Mouse (Mus musculus) layer of hippocampus, postnatal 10 days (tissue): ENCODE measurements around the gene Gm281. TPM values are rescaled to one million over a fixed set of nuclear protein-coding genes. Genes with fewer than 3 reads are reported as not detected.
"Not testable (repeated sequence)": the region's sequence is repeated elsewhere in the genome, so short reads cannot be mapped to it uniquely, and the experiment has no call there.

Source experiments
- DNase-seq, 2 experiments: peaks; one replicate each; pipeline ENCODE4 v3.0.0; 2021; ENCODE audit warnings: low spot score in 2 of 2
- long read RNA-seq: library from polyadenylated mRNA; stranded (forward); transcript quantifications from one replicate; pipeline ENCODE4 v2.0.0, GENCODE M21; 2023
- total RNA-seq, 2 experiments: library from RNA; stranded (reverse); gene quantifications; 2 replicates each; pipeline ENCODE4 v1.2.3; 2021

Gene Gm281
- total RNA-seq: not detected
- long read RNA-seq: 0 reads

DNA sequence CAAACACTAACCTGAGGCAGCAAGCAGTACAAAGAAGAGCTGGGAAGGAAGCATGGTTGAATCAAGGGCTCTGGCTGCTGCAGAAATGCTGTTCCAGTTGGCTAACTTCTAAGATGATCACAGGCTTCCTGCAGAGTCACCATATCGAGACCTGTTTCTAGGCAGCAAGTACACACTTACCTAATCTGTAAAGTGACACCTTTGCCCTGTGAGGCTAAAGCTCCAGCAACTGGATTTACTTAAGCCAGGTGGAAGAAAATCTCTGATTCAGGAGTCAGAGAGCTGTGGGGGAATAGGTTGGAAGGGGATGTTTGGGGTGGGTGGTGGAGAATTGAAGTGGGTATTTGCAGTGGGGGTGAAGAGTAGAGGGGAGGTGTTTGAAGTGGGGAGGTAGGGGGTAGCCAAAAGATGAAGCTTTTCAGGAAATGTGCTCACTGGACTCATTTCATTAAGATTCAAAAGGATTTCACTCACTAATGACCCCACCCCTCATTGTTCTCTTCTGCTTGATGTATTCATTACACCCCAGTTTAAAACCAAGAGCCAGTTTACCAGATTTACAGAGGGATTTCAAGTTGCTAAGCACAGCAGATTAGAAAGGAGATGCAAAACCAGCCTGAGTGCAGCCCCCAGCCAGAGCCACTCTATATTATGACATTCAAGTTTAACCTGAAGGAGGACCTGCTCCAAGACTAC lies at the start of gene Gm281:
Gm281 (minus strand) TSS at position 92 of the 696 bp plus-strand sequence.
- DNase-seq: no peak

- DNase-seq: no peak
Measured at GRCm38 (mm10) chr14:13963527-13963926, 49.2 kb upstream of the Gm281 start.

DNA sequence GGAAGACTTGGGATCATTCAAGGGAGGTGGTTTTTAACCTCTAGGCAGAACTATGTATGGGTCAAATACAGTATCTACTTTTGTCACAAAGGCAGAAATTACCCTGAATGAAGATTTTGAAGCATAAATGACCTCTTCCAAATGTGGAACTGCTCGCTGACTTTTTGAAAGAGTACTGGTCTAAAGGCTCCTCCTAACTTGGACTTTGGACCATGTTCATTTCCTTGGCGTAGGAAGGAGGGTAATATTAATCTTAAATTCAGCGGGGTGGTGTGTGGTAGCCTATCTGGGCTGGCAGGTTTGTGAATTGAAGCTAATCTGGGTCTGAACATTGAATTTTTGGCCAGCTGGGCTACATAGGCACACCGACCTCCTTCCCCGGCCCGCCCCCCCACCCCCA lies 48.2 kb upstream of the Gm281 start:
- DNase-seq: no peak

DNA sequence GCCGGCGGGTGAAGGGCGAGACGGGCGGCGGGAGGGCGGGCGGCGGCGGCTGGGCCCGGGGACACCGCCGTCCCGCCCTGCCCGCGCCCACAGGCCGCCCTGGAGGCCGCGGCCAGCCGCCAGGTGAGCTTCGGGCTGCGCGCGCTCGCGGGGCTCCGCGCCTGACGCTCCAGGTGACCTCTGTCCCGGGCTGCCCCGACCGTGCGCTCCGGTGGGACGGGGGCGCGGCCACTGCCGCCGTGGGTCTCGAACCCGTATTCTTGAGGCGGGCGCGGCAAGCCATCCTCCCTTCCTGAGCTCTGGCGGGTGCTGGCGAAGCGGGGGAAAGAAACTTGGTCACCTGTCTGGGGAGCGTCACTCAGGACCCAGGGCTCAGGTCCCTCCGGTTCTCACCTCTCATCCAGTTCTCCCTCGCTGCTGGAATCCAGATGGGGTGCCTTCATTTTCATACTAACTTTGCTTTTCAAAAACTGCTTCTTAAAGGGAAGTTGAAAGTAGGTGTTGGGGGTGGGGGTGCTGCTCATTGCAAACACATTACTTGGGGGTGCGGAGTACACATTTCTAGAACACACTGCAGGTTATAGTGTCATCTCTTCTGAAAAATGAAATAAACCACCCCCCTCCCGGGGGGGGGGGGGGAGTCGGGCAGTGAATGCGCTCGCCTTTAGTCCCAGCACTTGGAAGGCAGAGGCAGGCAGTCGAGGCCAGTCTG lies 47.3 kb upstream of the Gm281 start, which contains the start of the genes Atxn7 and Thoc7:
Atxn7 (plus strand) TSS at position 40 of the 712 bp plus-strand sequence.
Thoc7 (minus strand) TSS at position 452 of the 712 bp plus-strand sequence.
- DNase-seq: peak; percentile 52 to 61

DNA sequence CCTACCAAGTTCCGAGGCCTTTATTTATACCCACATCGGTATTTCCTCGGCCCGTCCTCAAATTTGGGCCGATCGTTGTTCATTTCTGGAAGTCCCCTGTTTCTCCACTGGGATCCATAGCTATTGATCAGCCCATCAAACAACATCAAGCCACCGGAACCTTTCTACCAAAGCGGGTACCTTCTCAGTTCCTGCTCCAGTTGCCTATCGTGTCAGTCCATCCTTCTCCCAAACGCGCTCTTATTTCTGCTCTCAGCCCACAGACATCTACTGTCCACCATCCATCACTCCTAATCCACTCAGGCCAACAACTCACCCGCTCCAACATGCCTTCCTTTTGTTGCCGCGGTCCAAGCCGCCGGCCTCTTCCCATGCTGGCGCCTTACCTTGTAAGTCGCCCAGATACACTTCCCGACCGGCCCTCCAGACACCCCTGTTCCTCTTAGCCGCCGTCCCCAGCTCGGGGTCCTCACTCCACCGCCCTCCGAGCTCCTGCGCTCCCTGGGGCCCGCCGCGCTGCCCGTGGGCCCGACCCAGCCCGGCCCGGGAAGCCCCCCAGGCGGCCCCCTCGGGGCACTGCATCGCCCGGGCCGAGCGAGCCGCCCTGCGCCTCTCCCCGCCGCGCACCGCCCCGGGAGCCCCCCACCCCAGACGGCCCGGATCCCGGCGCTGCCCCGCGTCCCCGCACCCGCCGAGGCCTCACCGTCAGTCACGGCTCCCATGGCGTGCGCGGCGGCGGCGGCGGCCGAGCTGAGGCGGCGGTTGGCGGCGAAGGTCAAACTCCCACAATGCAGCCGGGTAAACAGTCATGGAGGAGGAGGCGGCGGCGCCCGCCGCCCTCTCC lies 46.4 kb upstream of the Gm281 start:
- DNase-seq: peak; percentile 68 to 75

DNA sequence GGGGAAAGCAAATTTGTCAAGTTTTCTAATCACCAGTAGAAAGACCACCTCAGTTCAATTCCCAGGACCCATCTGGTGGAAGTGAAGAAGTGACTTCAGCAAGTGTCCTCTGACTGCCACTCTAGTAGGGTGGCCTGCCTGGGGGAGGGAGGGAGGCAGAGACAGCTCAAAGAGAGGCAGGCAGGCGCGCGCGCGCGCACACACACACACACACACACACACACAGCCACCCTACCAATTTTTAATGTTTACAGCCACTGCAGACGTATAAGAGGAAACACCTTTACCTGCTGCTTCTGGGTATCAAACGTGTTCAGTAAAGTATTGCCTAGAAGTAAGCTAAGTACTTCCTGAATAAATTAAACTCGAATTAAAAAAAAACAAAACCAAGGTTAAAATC lies 45.8 kb upstream of the Gm281 start:
- DNase-seq: peak; percentile 15 to 33

DNA sequence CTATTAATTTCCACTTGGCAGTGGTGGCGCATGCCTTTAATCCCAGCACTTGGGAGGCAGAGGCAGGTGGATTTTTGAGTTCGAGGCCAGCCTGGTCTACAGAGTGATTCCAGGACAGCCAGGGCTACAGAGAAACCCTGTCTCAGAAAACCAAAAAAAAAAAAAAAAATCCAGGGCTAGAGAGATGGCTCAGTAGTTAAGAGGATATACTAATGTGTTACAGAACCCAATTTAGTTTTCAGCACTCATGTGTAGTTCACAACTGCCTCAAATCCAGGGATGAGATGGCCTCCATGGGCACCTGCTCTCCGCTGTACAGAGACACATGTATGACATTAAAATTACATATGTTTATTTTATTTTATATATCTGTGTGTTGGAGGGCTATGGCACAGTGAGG lies 37.9 kb upstream of the Gm281 start:
- not testable (repeated sequence) for DNase-seq

- peak; percentile 25 to 48 for DNase-seq
Measured at GRCm38 (mm10) chr14:13950401-13950800, 36.1 kb upstream of the Gm281 start.

GRCm38 (mm10) chr14:13948345-13948744 lies 34.1 kb upstream of the Gm281 start:
- no peak for DNase-seq

DNA sequence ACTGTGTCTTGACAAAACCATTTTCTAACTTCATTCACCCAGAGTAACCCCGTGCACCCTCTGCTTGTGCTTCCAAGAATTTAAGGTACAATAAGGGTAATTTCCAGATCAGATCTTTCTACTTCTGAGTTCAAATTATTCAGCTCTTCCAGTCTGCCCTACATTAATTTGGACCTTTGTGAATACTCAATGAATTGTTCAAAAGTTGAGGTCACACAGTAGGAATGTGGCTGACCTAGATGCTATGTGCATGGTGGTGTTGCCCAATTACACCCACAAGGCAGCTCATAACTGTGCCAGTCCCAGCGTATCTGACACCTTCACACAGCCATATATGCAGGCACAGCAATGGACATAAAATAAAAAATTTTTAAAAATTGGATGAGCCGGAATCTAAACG lies 30.4 kb upstream of the Gm281 start:
- DNase-seq: no peak

DNA sequence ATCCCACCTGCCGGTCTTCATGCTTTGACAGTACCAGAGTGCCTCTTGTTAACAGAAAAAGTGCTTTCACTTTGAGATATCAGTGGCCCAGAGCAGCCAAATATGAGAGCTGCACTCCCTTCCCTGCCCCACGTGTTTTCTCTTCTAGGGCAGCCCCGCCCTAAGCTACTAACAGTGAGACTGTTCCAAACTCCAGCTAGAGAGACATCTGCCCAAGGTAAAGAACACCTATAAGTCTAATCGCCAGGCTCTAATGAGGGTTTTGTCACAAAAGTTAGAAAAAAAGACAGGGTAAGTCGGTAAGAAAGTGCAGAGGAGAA lies 19.7 kb upstream of the Gm281 start:
- no peak for DNase-seq

DNA sequence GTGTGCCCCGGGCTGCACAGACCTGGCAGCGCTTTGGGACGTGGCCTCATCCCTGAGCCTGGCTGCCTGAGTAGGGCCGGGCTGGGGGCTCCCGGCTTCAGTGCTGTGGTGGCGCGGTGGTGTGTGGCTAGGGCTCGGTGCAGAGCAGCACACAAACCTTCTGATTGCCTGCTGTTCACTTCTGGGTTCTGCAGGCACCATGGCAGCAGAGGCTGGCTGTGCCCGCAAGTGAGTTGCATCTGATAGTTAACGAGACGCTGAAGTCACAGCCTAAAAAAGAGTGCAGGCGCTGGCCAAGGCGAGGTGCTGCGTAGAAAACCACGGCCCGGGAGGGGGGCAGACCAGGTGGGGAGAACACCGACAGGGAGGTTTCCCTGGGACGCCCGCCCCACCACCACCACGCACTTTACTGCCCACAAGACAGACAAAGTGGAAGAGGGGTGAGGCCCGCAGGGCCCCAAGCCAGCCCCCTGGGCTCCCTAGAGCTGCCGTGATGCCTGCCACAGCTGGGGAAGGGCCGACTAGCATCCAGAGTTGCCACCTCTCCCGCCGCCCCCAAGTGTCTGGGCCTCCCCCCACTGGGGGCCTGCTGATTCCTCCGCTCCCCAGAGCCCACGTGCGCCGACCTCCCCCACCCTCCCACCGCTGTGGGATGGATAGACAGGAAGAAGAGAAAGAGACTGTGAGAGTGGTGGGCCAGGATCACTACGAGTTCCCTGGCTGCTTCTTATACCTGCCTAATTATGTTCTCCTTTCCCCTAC lies 19.2 kb upstream of the Gm281 start:
- no peak for DNase-seq

- peak; percentile 72 to 76 for DNase-seq
Measured at GRCm38 (mm10) chr14:13917630-13918029, 3.4 kb upstream of the Gm281 start.

DNA sequence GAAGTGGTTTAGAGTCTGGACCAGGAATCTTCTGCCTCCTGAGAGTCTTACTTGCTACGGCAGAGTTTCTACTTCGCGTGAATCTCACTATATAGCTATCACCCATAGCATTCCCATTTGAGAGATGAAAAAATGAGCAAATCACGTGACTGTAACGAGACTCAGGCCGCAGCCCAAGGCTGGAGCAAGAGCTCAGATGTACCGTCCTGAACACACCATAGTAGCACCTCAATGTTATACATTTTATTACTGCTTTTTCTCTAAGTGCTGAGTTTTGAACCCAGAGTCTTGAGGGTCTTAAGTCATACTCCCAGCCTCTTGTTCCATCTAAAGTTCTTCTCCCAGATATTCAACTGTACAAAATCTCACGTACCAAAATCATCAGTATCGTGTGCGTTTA lies 2.9 kb upstream of the Gm281 start:
- no peak for DNase-seq

GRCm38 (mm10) chr14:13915207-13915606 lies 929 bp upstream of the Gm281 start:
- DNase-seq: no peak

DNA sequence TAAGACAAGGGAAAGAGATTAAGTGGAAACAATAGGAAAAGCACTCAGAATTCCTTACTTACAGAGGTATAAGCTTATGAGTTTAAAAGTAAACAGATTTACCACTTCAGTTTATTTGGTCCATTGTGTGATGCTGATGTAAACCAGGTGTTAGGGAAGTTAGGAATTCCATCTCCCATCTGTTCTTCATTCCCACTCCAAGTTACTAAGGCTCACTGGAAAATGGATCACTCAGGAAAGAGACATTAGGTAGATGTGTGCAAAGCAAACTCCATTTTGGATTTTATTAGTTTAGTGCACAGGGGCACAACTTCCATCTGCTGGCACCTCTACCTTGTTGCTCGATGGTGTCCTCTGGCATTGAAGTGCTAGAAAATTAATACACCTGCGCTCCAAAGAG lies 4.1 kb downstream of the Gm281 start:
- no peak for DNase-seq

DNA sequence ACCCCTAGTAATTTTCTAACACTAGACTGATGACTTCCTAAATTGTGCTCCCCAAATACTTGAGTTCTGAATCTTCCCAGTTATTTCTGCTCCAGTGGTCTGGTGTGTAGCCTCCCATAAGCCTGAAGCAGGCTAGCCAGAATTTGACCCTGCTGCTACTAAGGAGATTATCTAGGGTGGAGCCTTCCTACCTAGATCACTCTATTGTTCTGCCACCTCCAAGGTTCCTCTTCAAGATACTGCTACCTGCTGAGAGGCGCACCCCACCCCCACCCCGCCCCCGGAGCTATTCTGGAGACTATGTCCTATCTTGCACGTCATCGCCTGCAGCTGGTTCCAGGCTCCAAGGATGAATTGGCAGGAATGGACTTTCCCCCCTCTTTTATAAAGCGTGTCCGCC lies 7.1 kb downstream of the Gm281 start:
- DNase-seq: no peak

- DNase-seq: no peak
Measured at GRCm38 (mm10) chr14:13906461-13906860, 7.8 kb downstream of the Gm281 start.

DNA sequence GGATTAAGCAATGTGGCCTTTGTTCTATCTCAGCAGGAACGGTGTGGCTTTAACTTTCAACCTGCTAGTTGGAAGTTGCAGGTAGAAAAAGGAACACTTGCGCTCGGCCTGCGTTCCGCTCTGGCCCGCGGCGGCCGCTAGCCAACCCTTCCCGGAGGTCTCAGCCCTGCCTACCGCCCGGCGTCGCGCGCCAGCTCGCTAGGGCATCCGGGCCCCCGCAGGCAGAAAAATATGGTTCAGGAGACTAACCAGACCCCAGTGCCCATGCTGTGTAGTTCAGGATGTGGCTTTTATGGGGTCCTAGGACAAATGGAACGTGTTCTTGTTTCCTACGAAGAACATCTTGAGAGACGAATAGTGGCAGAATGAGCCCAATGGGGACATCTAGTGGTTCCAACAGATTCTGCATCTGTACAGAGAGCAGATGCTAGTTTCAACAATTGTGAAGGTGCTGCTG lies 12.6 kb downstream of the Gm281 start:
- peak; percentile 48 to 61 for DNase-seq

DNA sequence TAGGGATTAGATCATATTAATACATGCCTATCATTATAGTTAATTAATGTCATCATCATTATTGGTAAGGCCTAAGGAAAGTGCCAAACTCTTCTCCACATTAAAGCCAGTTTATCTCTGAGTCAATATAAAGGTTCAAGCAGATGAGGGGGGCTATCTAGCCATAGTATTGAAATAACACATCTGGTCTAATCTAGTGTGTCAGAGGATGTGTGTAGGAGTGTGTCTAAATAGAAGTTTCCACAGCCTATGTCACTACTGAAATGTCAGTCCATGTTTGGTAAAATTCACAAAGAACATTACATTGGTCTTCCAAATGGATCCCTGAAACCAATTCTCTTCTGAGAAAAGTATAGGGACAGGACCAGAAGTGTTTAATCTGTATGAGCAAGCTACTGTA lies 19.1 kb downstream of the Gm281 start:
- no peak for DNase-seq

DNA sequence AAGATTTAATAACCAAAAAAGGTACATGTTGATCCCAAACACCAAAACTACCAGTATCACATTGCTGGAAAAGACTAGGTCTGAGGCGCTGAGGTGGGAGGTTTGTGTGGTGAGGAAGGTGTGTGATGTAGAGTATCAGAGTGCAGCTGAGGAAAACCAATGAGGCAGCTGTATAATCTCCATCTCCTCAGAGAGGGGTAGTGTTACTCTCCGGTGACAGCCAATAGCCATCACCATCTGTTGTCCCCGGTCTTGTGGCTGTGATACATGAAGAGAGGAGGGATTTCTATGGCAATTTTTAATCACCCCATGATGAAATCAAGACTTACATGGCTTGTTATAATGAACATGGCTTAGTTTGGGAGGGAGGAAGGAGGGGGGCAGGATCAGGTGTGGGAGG lies 20.5 kb downstream of the Gm281 start:
- DNase-seq: no peak
